Mouse (Mus musculus) lung, postnatal 0 days (tissue): ENCODE data around the gene AU040320. TPM values are rescaled to one million over a fixed set of nuclear protein-coding genes. Genes with fewer than 3 reads are reported as not detected.
A peak's percentile ranks its signal among the peaks of the same experiment; 100 is the strongest.

ENCODE experiments used
- ATAC-seq: fragments of 200-750 bp; cut with Nextera tagmentation; 2 replicates; pipeline ENCODE4 v1.8.0; 2017; ENCODE audit warnings: moderate library complexity
- DNase-seq: peaks from one replicate; pipeline ENCODE4 v3.0.0-alpha.2; 2016; ENCODE audit warnings: low spot score
- H3K27ac ChIP-seq: fragments of 300-500 bp; sonication (generic); 2 replicates; pipeline ENCODE4 v1.5.1; 2014; ENCODE audit warnings: antibody characterized with exemption, mild to moderate bottlenecking, low read length, mixed read lengths
- H3K27me3 ChIP-seq: fragments of 300-500 bp; sonication (generic); replicated peaks from 2 replicates; pipeline ENCODE4 v1.6.1; 2014; ENCODE audit warnings: low read length, mixed read lengths; ENCODE audit not compliant: insufficient read depth
- H3K36me3 ChIP-seq: fragments of 300-500 bp; sonication (generic); 2 replicates; pipeline ENCODE4 v1.6.1; 2014; ENCODE audit warnings: low read length, mixed read lengths; ENCODE audit not compliant: insufficient read depth
- H3K4me1 ChIP-seq: fragments of 300-500 bp; sonication (generic); 2 replicates; pipeline ENCODE4 v1.6.1; 2014; ENCODE audit warnings: antibody characterized with exemption, low read depth, low read length, mixed read lengths; ENCODE audit not compliant: insufficient read depth
- H3K4me2 ChIP-seq: fragments of 300-500 bp; sonication (generic); replicated peaks from 2 replicates; pipeline ENCODE4 v1.6.1; 2014; ENCODE audit warnings: low read depth, mild to moderate bottlenecking, low read length, moderate library complexity, mixed read lengths
- H3K4me3 ChIP-seq: fragments of 300-500 bp; sonication (generic); 2 replicates; pipeline ENCODE4 v1.5.1; 2014; ENCODE audit warnings: low read depth, low read length
- H3K9ac ChIP-seq: fragments of 300-500 bp; sonication (generic); replicated peaks from 2 replicates; pipeline ENCODE4 v1.6.1; 2014; ENCODE audit warnings: low read depth, mild to moderate bottlenecking
- H3K9me3 ChIP-seq: fragments of 300-500 bp; sonication (generic); 2 replicates; pipeline ENCODE4 v1.6.1; 2016; ENCODE audit warnings: low read length, mixed read lengths
- CTCF ChIP-seq: IDR thresholded peaks from 2 replicates; pipeline ENCODE4 v1.5.1; 2016; ENCODE audit warnings: antibody characterized with exemption, mild to moderate bottlenecking
- EP300 ChIP-seq: IDR thresholded peaks from 2 replicates; pipeline ENCODE4 v1.6.1; 2016; ENCODE audit warnings: antibody characterized with exemption, mild to moderate bottlenecking, control low read depth
- WGBS: fragments of 180-500 bp; shearing (Covaris S2); extraction: QIAGEN DNeasy Blood & Tissue Kit; methylation state at CpG from one replicate; pipeline ENCODE4 v1.1.7; 2014; 5-methylcytosine and 5-hydroxymethylcytosine counted together
- polyA plus RNA-seq: library from polyadenylated mRNA; unstranded; fragments of >200 nt; fragmentation: Nextera tagmentation; extraction: Ambion mirVana; gene quantifications from 2 replicates; pipeline ENCODE4 v1.2.1, GENCODE M21; 2015

Gene AU040320
- polyA plus RNA-seq, 1 experiment from 2014 or later = 22.2 TPM

GRCm38 (mm10) chr4:126742976-126743375 is 10.4 kb upstream of the AU040320 start:
- DNase-seq (no peak), ATAC-seq (no peak)
- no peak overlapping the region for H3K27ac ChIP-seq
- no peak overlapping the region for H3K9ac ChIP-seq
- H3K4me3 ChIP-seq = no peak overlapping the region
- TF ChIP-seq EP300 = no peak
- no peak for TF ChIP-seq CTCF
- no peak overlapping the region for H3K4me2 ChIP-seq
- peaks cover 7% of the 10 kb centered on the region; the same call in 1 of the 2 replicates for H3K27me3 ChIP-seq
- no peaks in the 10 kb centered on the region for H3K4me1 ChIP-seq
- no peaks in the 10 kb centered on the region for H3K36me3 ChIP-seq
- no peaks in the 10 kb centered on the region for H3K9me3 ChIP-seq
- WGBS = 48% methylated on average over 2 of the region's 2 CpGs

GRCm38 (mm10) chr4:126743713-126744112 is 9.6 kb upstream of the AU040320 start:
- Histone ChIP-seq H3K36me3 (peaks cover 7% of the 10 kb centered on the region; the same call in 1 of the 2 replicates), H3K4me3 (no peak overlapping the region), H3K4me2 (no peak overlapping the region), H3K27ac (no peak overlapping the region), H3K9me3 (no peaks in the 10 kb centered on the region), H3K4me1 (no peaks in the 10 kb centered on the region), H3K27me3 (no peaks in the 10 kb centered on the region), H3K9ac (no peak overlapping the region)
- TF ChIP-seq CTCF (no peak), EP300 (no peak)
- DNase-seq = no peak
- 26% methylated on average over 11 of the region's 11 CpGs for WGBS
- ATAC-seq = no peak

GRCm38 (mm10) chr4:126744831-126745230 is 8.5 kb upstream of the AU040320 start:
- Histone ChIP-seq H3K27ac (no peak overlapping the region), H3K36me3 (peaks cover 11% of the 10 kb centered on the region; the same call in 1 of the 2 replicates), H3K9me3 (no peaks in the 10 kb centered on the region), H3K4me2 (no peak overlapping the region), H3K27me3 (no peaks in the 10 kb centered on the region), H3K9ac (no peak overlapping the region), H3K4me1 (no peaks in the 10 kb centered on the region), H3K4me3 (no peak overlapping the region)
- ATAC-seq (no peak), DNase-seq (no peak)
- 94% methylated on average over 14 of the region's 14 CpGs for WGBS
- TF ChIP-seq CTCF (no peak), EP300 (no peak)

GRCm38 (mm10) chr4:126745506-126746193 is 7.7 kb upstream of the AU040320 start:
- ATAC-seq (no peak), DNase-seq (peak; percentile 50)
- H3K4me1 ChIP-seq = no peaks in the 10 kb centered on the region
- H3K4me3 ChIP-seq = no peak overlapping the region
- no peak overlapping the region for H3K9ac ChIP-seq
- peaks cover 11% of the 10 kb centered on the region; the same call in 1 of the 2 replicates for H3K36me3 ChIP-seq
- H3K27me3 ChIP-seq = no peaks in the 10 kb centered on the region
- no peaks in the 10 kb centered on the region for H3K9me3 ChIP-seq
- H3K4me2 ChIP-seq = no peak overlapping the region
- no peak for TF ChIP-seq EP300
- peak; percentile 70 for TF ChIP-seq CTCF
- 48% methylated on average over 13 of the region's 13 CpGs for WGBS
- no peak overlapping the region for H3K27ac ChIP-seq

GRCm38 (mm10) chr4:126746194-126746840 is 7.0 kb upstream of the AU040320 start:
- no peak for TF ChIP-seq EP300
- no peak for TF ChIP-seq CTCF
- no peak overlapping the region for H3K9ac ChIP-seq
- H3K36me3 ChIP-seq = peaks cover 11% of the 10 kb centered on the region; the same call in 1 of the 2 replicates
- no peak overlapping the region for H3K27ac ChIP-seq
- no peaks in the 10 kb centered on the region for H3K9me3 ChIP-seq
- ATAC-seq (no peak), DNase-seq (no peak)
- no peaks in the 10 kb centered on the region for H3K27me3 ChIP-seq
- H3K4me1 ChIP-seq = no peaks in the 10 kb centered on the region
- no peak overlapping the region for H3K4me3 ChIP-seq
- WGBS = 72% methylated on average over 10 of the region's 10 CpGs
- no peak overlapping the region for H3K4me2 ChIP-seq

- DNase-seq = no peak
- Histone ChIP-seq H3K27ac (no peak overlapping the region), H3K4me2 (no peak overlapping the region), H3K4me1 (peaks cover 10% of the 10 kb centered on the region; the same call in 1 of the 2 replicates), H3K9me3 (no peaks in the 10 kb centered on the region), H3K9ac (no peak overlapping the region), H3K36me3 (peaks cover 11% of the 10 kb centered on the region; the same call in 1 of the 2 replicates), H3K4me3 (no peak overlapping the region), H3K27me3 (no peaks in the 10 kb centered on the region)
- no peak for TF ChIP-seq CTCF
- no peak for TF ChIP-seq EP300
- WGBS = 94% methylated on average over 8 of the region's 8 CpGs
- no peak for ATAC-seq
These were observed 5.0 kb upstream of the AU040320 start for GRCm38 (mm10) chr4:126748381-126748780.
